Mouse (Mus musculus) bone marrow macrophage, adult 2 months (primary cell): ENCODE measurements at regions not wholly inside any gene's neighbourhood (a gene's known extent, or its start where the extent isn't known, plus 50 kb on each side); places are given as distances from the start of the nearest gene placed in this dataset.

ENCODE experiments used
- CTCF ChIP-seq: IDR thresholded peaks from 2 replicates; pipeline ENCODE4 v1.5.1; 2012; ENCODE audit warnings: low read depth, mild to moderate bottlenecking, low read length, moderate library complexity
- POLR2A ChIP-seq: IDR thresholded peaks from 2 replicates; pipeline ENCODE4 v1.6.1; 2012; ENCODE audit warnings: mild to moderate bottlenecking, low read depth, low read length, borderline replicate concordance

DNA sequence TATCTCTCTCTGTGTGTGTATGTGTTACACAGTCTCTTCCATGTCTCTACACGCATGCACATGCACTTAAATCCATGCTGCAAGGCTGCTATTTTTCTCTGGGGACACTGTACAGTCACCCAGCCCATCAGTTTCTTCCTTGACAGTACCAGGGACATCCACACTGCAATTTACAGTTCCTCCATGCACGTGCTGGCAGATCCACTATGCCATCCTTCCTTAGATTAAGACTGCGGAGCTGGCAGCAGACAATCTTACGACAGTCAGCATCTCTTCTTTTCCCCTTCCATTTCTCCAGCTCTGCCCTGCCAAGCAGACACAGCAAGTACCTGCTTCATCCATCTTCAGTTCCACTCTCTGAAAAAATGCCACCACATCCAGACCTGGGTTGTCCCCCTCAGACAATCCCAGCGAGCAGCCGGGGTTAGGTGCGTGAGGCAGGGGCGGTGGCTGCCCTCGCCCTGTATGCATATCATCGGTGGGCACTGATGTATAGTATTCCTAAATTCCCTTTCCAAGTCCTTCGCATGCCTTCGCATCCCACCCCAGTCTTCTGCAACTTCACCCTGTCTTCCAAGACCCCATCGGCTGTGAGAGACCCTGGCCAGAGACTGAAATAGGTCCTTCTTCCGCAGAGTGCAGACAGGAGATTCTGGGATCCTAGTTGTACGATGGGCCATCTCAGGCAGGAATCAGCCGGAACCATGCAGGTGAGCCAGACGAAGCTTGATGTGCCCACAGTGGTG, 161.8 kb downstream of the Gm11361 start:
- TF ChIP-seq CTCF, result no peak
- no peak for TF ChIP-seq POLR2A
